Comparison of ENCODE assay signal across 13 mouse cellular contexts in genomic region chr7:142091848-142092247, GRCm38 (mm10). TPM values are rescaled to one million over a fixed set of nuclear protein-coding genes. Genes with fewer than 3 reads are reported as not detected.
DNase-seq lines count a peak whose midpoint lies in the region; ATAC-seq lines count a peak whose summit lies in the region.
"Had no signal": no experiment of that assay in that cellular context is flagged by ENCODE, and none has a peak within 500 bp of the region (broad histone marks: within the 10 kb centered on the region; RNA-seq: fewer than 3 reads in every experiment).

No protein-coding gene starts in this region.

- H3K4me3 ChIP-seq in hindbrain, embryonic 16.5 days (ENCODE audit: low read length): peak overlapping the region; percentile 81
- peak overlapping the region; percentile 92 for H3K4me3 ChIP-seq in neural tube, embryonic 12.5 days

- peaks cover 64% of the 10 kb centered on the region for H3K4me1 ChIP-seq in hindbrain, embryonic 16.5 days (ENCODE audit: control insufficient read depth, insufficient read depth, low read depth, low read length)
- H3K4me1 ChIP-seq in neural tube, embryonic 12.5 days: peaks cover 78% of the 10 kb centered on the region

- WGBS in hindbrain, embryonic 16.5 days: 0% methylated on average over 4 of the region's 4 CpGs
- 3% methylated on average over 4 of the region's 4 CpGs for WGBS in neural tube, embryonic 12.5 days

- H3K36me3 ChIP-seq in hindbrain, embryonic 16.5 days (ENCODE audit: control insufficient read depth, insufficient read depth, low read length): peaks cover 12% of the 10 kb centered on the region
- peaks cover 14% of the 10 kb centered on the region for H3K36me3 ChIP-seq in neural tube, embryonic 12.5 days

- peak overlapping the region; percentile 96 for H3K27ac ChIP-seq in hindbrain, embryonic 16.5 days (ENCODE audit: low read depth, low read length)
- no peak overlapping the region for H3K27ac ChIP-seq in neural tube, embryonic 12.5 days

- H3K4me2 ChIP-seq in hindbrain, embryonic 16.5 days (ENCODE audit: low read length): peak overlapping the region; percentile 89
- H3K4me2 ChIP-seq in neural tube, embryonic 12.5 days (replicated peaks): peak overlapping the region; percentile 88

- DNase-seq in heart, adult 11 months: peak; percentile 80
- DNase-seq in heart, postnatal 14 days: no peak
- peak; percentile 78 for DNase-seq in brain, embryonic 18.5 days (ENCODE audit: low read depth, low spot score)
- DNase-seq in thymus, postnatal 0 days (ENCODE audit: low spot score): no peak
- no peak for DNase-seq in heart, adult 18-20 months

- 0 out of 2 replicates have a peak, but pooled peaks have one; percentile 17 for ATAC-seq in hindbrain, embryonic 16.5 days
- ATAC-seq in neural tube, embryonic 12.5 days (ENCODE audit: low FRiP score, low read depth): no peak
- no peak for ATAC-seq in inflammation-experienced regulatory T-cells, adult 6 months

- intact Hi-C loops in heart, postnatal 14 days (cut with DNase I): no loop called here

- H3K9ac ChIP-seq in hindbrain, embryonic 16.5 days (ENCODE audit: low read depth, low read length): peak overlapping the region; percentile 98
- H3K9ac ChIP-seq in neural tube, embryonic 12.5 days: peak overlapping the region; percentile 96

- H3K27me3 ChIP-seq in hindbrain, embryonic 16.5 days (replicated peaks; ENCODE audit: control insufficient read depth, insufficient read depth, low read length): no peaks in the 10 kb centered on the region
- H3K27me3 ChIP-seq in neural tube, embryonic 12.5 days (replicated peaks): peaks cover 19% of the 10 kb centered on the region

- H3K9me3 ChIP-seq in hindbrain, embryonic 16.5 days (ENCODE audit: control insufficient read depth, low read length): no peaks in the 10 kb centered on the region
- no peaks in the 10 kb centered on the region for H3K9me3 ChIP-seq in neural tube, embryonic 12.5 days

RNA-seq across cellular contexts. Expression of gene Dusp8, which starts 3.8 kb away (rescaled TPM):
- total RNA-seq in heart, postnatal 14 days (2021): 10 to 100 TPM; 29.2 to 35.4 TPM
- 109 and 117 TPM in 2 replicates for polyA plus RNA-seq in hindbrain, embryonic 16.5 days (2015; fragmentation: Nextera tagmentation; extraction: Ambion mirVana)
- 61.6 and 63.6 TPM in 2 replicates for polyA plus RNA-seq in neural tube, embryonic 12.5 days (2016; fragmentation: Nextera tagmentation; extraction: Ambion mirVana)
- polyA plus RNA-seq in inflammation-experienced regulatory T-cells, adult 6 months (2017; shearing (Covaris generic)): not detected
- polyA plus RNA-seq in thymus, postnatal 0 days (2015; fragmentation: Nextera tagmentation; extraction: Ambion mirVana): 0.34 and 0.58 TPM in 2 replicates
- 10 to 100 TPM; 30.7 to 36.6 TPM for total RNA-seq in heart, adult 18-20 months (2021)

RNA-seq across cellular contexts. Expression of gene Gm45618, which starts 28.7 kb away (rescaled TPM):
- not detected for total RNA-seq in heart, postnatal 14 days (2021)
- polyA plus RNA-seq in hindbrain, embryonic 16.5 days (2015; fragmentation: Nextera tagmentation; extraction: Ambion mirVana): 0.25 TPM in 2 replicates
- not detected in 2 replicates for polyA plus RNA-seq in neural tube, embryonic 12.5 days (2016; fragmentation: Nextera tagmentation; extraction: Ambion mirVana)
- not detected for polyA plus RNA-seq in inflammation-experienced regulatory T-cells, adult 6 months (2017; shearing (Covaris generic))
- not detected in 2 replicates for polyA plus RNA-seq in thymus, postnatal 0 days (2015; fragmentation: Nextera tagmentation; extraction: Ambion mirVana)
- total RNA-seq in heart, adult 18-20 months (2021): not detected
- total RNA-seq: adrenal gland, postnatal 4 days; CH12.LX had no signal
- polyA plus RNA-seq: frontal cortex, adult 2 months; kidney, embryonic 16.5 days; liver, embryonic 16.5 days had no signal

RNA-seq across cellular contexts. Expression of gene Mob2, which starts 31.0 kb away (rescaled TPM):
- total RNA-seq in heart, postnatal 14 days (2021): 10 to 100 TPM; 39.9 to 43.0 TPM
- 52.7 and 55.9 TPM in 2 replicates for polyA plus RNA-seq in hindbrain, embryonic 16.5 days (2015; fragmentation: Nextera tagmentation; extraction: Ambion mirVana)
- 51.3 and 52.2 TPM in 2 replicates for polyA plus RNA-seq in neural tube, embryonic 12.5 days (2016; fragmentation: Nextera tagmentation; extraction: Ambion mirVana)
- 10 to 100 TPM; 61.4 to 67.5 (median 65.3) TPM for polyA plus RNA-seq in inflammation-experienced regulatory T-cells, adult 6 months (2017; shearing (Covaris generic))
- polyA plus RNA-seq in thymus, postnatal 0 days (2015; fragmentation: Nextera tagmentation; extraction: Ambion mirVana): 92.2 and 93.5 TPM in 2 replicates
- 10 to 100 TPM; 45.7 to 51.1 TPM for total RNA-seq in heart, adult 18-20 months (2021)

RNA-seq across cellular contexts. Expression of gene Gm39115, which starts 44.0 kb away (rescaled TPM):
- total RNA-seq in heart, postnatal 14 days (2021): not detected
- polyA plus RNA-seq in hindbrain, embryonic 16.5 days (2015; fragmentation: Nextera tagmentation; extraction: Ambion mirVana): 0.24 TPM in 2 replicates
- polyA plus RNA-seq in neural tube, embryonic 12.5 days (2016; fragmentation: Nextera tagmentation; extraction: Ambion mirVana): not detected in 2 replicates
- not detected for polyA plus RNA-seq in inflammation-experienced regulatory T-cells, adult 6 months (2017; shearing (Covaris generic))
- not detected in 2 replicates for polyA plus RNA-seq in thymus, postnatal 0 days (2015; fragmentation: Nextera tagmentation; extraction: Ambion mirVana)
- total RNA-seq in heart, adult 18-20 months (2021): not detected
- total RNA-seq: adrenal gland, postnatal 4 days; CH12.LX had no signal
- polyA plus RNA-seq: frontal cortex, adult 2 months; kidney, embryonic 16.5 days; liver, embryonic 16.5 days had no signal

RNA-seq across cellular contexts. Expression of gene Gm45337, which starts 52.6 kb away (rescaled TPM):
- not detected for total RNA-seq in heart, postnatal 14 days (2021)
- polyA plus RNA-seq in hindbrain, embryonic 16.5 days (2015; fragmentation: Nextera tagmentation; extraction: Ambion mirVana): not detected in 2 replicates
- not detected in 2 replicates for polyA plus RNA-seq in neural tube, embryonic 12.5 days (2016; fragmentation: Nextera tagmentation; extraction: Ambion mirVana)
- polyA plus RNA-seq in inflammation-experienced regulatory T-cells, adult 6 months (2017; shearing (Covaris generic)): not detected
- polyA plus RNA-seq in thymus, postnatal 0 days (2015; fragmentation: Nextera tagmentation; extraction: Ambion mirVana): not detected in 2 replicates
- not detected for total RNA-seq in heart, adult 18-20 months (2021)
- total RNA-seq: adrenal gland, postnatal 4 days; CH12.LX had no signal
- polyA plus RNA-seq: frontal cortex, adult 2 months; kidney, embryonic 16.5 days; liver, embryonic 16.5 days had no signal

Comparison
In these comparisons a context has a peak if more than half of its experiments do, and no peak if none do; other contexts are left out.
1. DNase-seq: peak in heart, adult 11 months (single experiment) and brain, embryonic 18.5 days (single experiment); none in heart, postnatal 14 days (0 of 2), thymus, postnatal 0 days (single experiment) and heart, adult 18-20 months (0 of 2).
2. RNA of gene Dusp8, which starts 3.8 kb away (polyA plus RNA-seq): 109 to 117 TPM in hindbrain, embryonic 16.5 days and 61.6 to 63.6 TPM in neural tube, embryonic 12.5 days; 0.34 to 0.58 TPM in thymus, postnatal 0 days and not detected in inflammation-experienced regulatory T-cells, adult 6 months; every median in the first group is over 10 times any median in the second.